Mouse (Mus musculus) lung, adult 2 months (tissue): ENCODE data around the gene Abcf1. TPM values are rescaled to one million over a fixed set of nuclear protein-coding genes. Genes with fewer than 3 reads are reported as not detected.
A peak's percentile ranks its signal among the peaks of the same experiment; 100 is the strongest.

Experiments
- DNase-seq: peaks from one replicate; pipeline ENCODE4 v3.0.0; 2022
- H3K4me1 ChIP-seq: fragments of 200-500 bp; 2 replicates; pipeline ENCODE4 v1.6.1; 2011; ENCODE audit warnings: low read length; ENCODE audit not compliant: control insufficient read depth, insufficient read depth
- H3K4me3 ChIP-seq: fragments of 200-500 bp; replicated peaks from 2 replicates; pipeline ENCODE3; 2011; ENCODE audit warnings: low read depth, mild to moderate bottlenecking, control low read depth, low read length; ENCODE audit errors: extremely low read depth
- CTCF ChIP-seq: fragments of 200-500 bp; IDR thresholded peaks from 2 replicates; pipeline ENCODE4 v1.5.1; 2011; ENCODE audit warnings: mild to moderate bottlenecking, low read length, control low read depth; ENCODE audit not compliant: insufficient read depth
- POLR2A ChIP-seq: fragments of 200-500 bp; IDR thresholded peaks from 2 replicates; pipeline ENCODE4 v1.6.1; 2011; ENCODE audit warnings: low read depth, mild to moderate bottlenecking, control low read depth, low read length, borderline replicate concordance; ENCODE audit errors: extremely low read depth
- WGBS: fragments of 180-500 bp; shearing (Covaris S2); methylation state at CpG from one replicate; pipeline ENCODE4 v1.1.7; 2018; 5-methylcytosine and 5-hydroxymethylcytosine counted together
- polyA plus RNA-seq: library from polyadenylated mRNA; depleted of rRNA; stranded (reverse); fragments of >200 nt; gene quantifications from 2 replicates; pipeline ENCODE4 v1.2.3, GENCODE M21; 2012

Gene Abcf1
- polyA plus RNA-seq, 1 experiment = 60.6 TPM

GRCm38 (mm10) chr17:35921710-35922109 is 47.9 kb downstream of the Abcf1 start:
- H3K4me3 ChIP-seq = no peak overlapping the region
- H3K4me1 ChIP-seq = peaks cover 24% of the 10 kb centered on the region
- whole genome bisulfite sequencing = 57% methylated on average over 4 of the region's 4 CpGs
- TF ChIP-seq POLR2A (no peak), CTCF (no peak)
- DNase-seq = no peak

- TF ChIP-seq CTCF = no peak
- TF ChIP-seq POLR2A = no peak
- Histone ChIP-seq H3K4me1 (peaks cover 24% of the 10 kb centered on the region), H3K4me3 (no peak overlapping the region)
- DNase-seq = no peak
- WGBS = 57% methylated on average over 5 of the region's 5 CpGs
These were observed 48.5 kb downstream of the Abcf1 start for GRCm38 (mm10) chr17:35920862-35921562.

GRCm38 (mm10) chr17:35920384-35920783 is 49.2 kb downstream of the Abcf1 start:
- H3K4me3 ChIP-seq = no peak overlapping the region
- DNase-seq = no peak
- WGBS = 28% methylated on average over 1 of the region's 1 CpGs
- TF ChIP-seq POLR2A (no peak), CTCF (no peak)
- H3K4me1 ChIP-seq = peaks cover 27% of the 10 kb centered on the region

- Histone ChIP-seq H3K4me3 (no peak overlapping the region), H3K4me1 (peaks cover 27% of the 10 kb centered on the region)
- 27% methylated on average over 6 of the region's 6 CpGs for WGBS
- no peak for DNase-seq
- no peak for TF ChIP-seq CTCF
- peak; percentile 32; the same call in 1 of the 2 replicates for TF ChIP-seq POLR2A
These were observed 49.7 kb downstream of the Abcf1 start for GRCm38 (mm10) chr17:35919864-35920301.

- peaks cover 27% of the 10 kb centered on the region for H3K4me1 ChIP-seq
- 4% methylated on average over 7 of the region's 7 CpGs for WGBS
- peak; percentile 87 for DNase-seq
- H3K4me3 ChIP-seq = peak overlapping the region; percentile 99
- TF ChIP-seq CTCF = no peak
- peak; percentile 72 for TF ChIP-seq POLR2A
These were observed 50.4 kb downstream of the Abcf1 start for GRCm38 (mm10) chr17:35919060-35919715.

- peak overlapping the region; percentile 99 for H3K4me3 ChIP-seq
- peaks cover 27% of the 10 kb centered on the region for H3K4me1 ChIP-seq
- under 1% methylated on average over 11 of the region's 11 CpGs for WGBS
- peak; percentile 52 for DNase-seq
- TF ChIP-seq POLR2A (peak; percentile 52; the same call in 1 of the 2 replicates), CTCF (no peak)
These were observed 51.1 kb downstream of the Abcf1 start for GRCm38 (mm10) chr17:35918276-35919059.

GRCm38 (mm10) chr17:35917463-35918251 is 51.9 kb downstream of the Abcf1 start:
- peak; percentile 51 for DNase-seq
- peaks cover 27% of the 10 kb centered on the region for H3K4me1 ChIP-seq

GRCm38 (mm10) chr17:35917143-35917462 is 52.5 kb downstream of the Abcf1 start:
- Histone ChIP-seq H3K4me3 (peak overlapping the region; percentile 99), H3K4me1 (peaks cover 23% of the 10 kb centered on the region)
- no peak for DNase-seq
- TF ChIP-seq POLR2A (peak; percentile 69; the same call in 1 of the 2 replicates), CTCF (no peak)
- WGBS = under 1% methylated on average over 8 of the region's 8 CpGs

More at GRCm38 (mm10) chr17:35917463-35918251, 51.9 kb downstream of the Abcf1 start:
- peak overlapping the region; percentile 99 for H3K4me3 ChIP-seq
- TF ChIP-seq CTCF (no peak), POLR2A (peak; percentile 84; the same call in 1 of the 2 replicates)
- WGBS = under 1% methylated on average over 13 of the region's 13 CpGs

GRCm38 (mm10) chr17:35916297-35917142 is 53.0 kb downstream of the Abcf1 start, which contains the start of the genes Mrps18b and Ppp1r10:
TSS of gene Mrps18b (minus strand) at chr17:35916389.
TSS of gene Ppp1r10 (plus strand) at chr17:35916434.
- WGBS = under 1% methylated on average over 83 of the region's 83 CpGs
- peak; percentile 98 for DNase-seq
- H3K4me3 ChIP-seq = peak within 1 kb of the TSS; percentile 99
- H3K4me1 ChIP-seq = peaks cover 23% of the 10 kb centered on the region
- TF ChIP-seq POLR2A = peak; percentile 100
- 0 out of 2 replicates have a peak, but pooled peaks have one; percentile 29 for TF ChIP-seq CTCF
